Mouse (Mus musculus) liver, postnatal 0 days (tissue): ENCODE measurements at regions not wholly inside any gene's neighbourhood (a gene's known extent, or its start where the extent isn't known, plus 50 kb on each side); places are given as distances from the start of the nearest gene placed in this dataset.
"Not testable (repeated sequence)": the region's sequence is repeated elsewhere in the genome, so short reads cannot be mapped to it uniquely, and the experiment has no call there.

Experiments used
- ATAC-seq: fragments of 200-750 bp; cut with Nextera tagmentation; 2 replicates; pipeline ENCODE4 v1.8.0; 2017; ENCODE audit warnings: mild to moderate bottlenecking, moderate library complexity
- DNase-seq: peaks from one replicate; pipeline ENCODE4 v3.0.0-alpha.2; 2016
- H3K27ac ChIP-seq: fragments of 300-500 bp; sonication (generic); 2 replicates; pipeline ENCODE4 v1.5.1; 2014; ENCODE audit warnings: antibody characterized with exemption, moderate library complexity, mild to moderate bottlenecking, low read depth
- H3K27me3 ChIP-seq: fragments of 300-500 bp; sonication (generic); 2 replicates; pipeline ENCODE4 v1.6.1; 2014; ENCODE audit warnings: low read length, control low read depth, mixed read lengths; ENCODE audit not compliant: insufficient read depth
- H3K36me3 ChIP-seq: fragments of 300-500 bp; sonication (generic); replicated peaks from 2 replicates; pipeline ENCODE4 v1.6.1; 2014; ENCODE audit warnings: mild to moderate bottlenecking, control low read depth, low read length, moderate library complexity, mixed read lengths; ENCODE audit not compliant: insufficient read depth
- H3K4me1 ChIP-seq: fragments of 300-500 bp; sonication (generic); 2 replicates; pipeline ENCODE4 v1.6.1; 2014; ENCODE audit warnings: antibody characterized with exemption, mild to moderate bottlenecking, control low read depth; ENCODE audit not compliant: insufficient read depth
- H3K4me2 ChIP-seq: fragments of 300-500 bp; sonication (generic); 2 replicates; pipeline ENCODE4 v1.6.1; 2014; ENCODE audit warnings: low read depth, mild to moderate bottlenecking, low read length, moderate library complexity, mixed read lengths
- H3K4me3 ChIP-seq: fragments of 300-500 bp; sonication (generic); 2 replicates; pipeline ENCODE4 v1.5.1; 2014; ENCODE audit warnings: low read depth, low read length
- H3K9ac ChIP-seq: fragments of 300-500 bp; sonication (generic); replicated peaks from 2 replicates; pipeline ENCODE4 v1.6.1; 2014; ENCODE audit warnings: mild to moderate bottlenecking, moderate library complexity
- H3K9me3 ChIP-seq: fragments of 300-500 bp; sonication (generic); 2 replicates; pipeline ENCODE4 v1.6.1; 2016; ENCODE audit warnings: mild to moderate bottlenecking, control low read depth, low read length, mixed read lengths
- CTCF ChIP-seq: sonication (generic); IDR thresholded peaks from 2 replicates; pipeline ENCODE4 v1.5.1; 2016; ENCODE audit warnings: antibody characterized with exemption, low read depth
- EP300 ChIP-seq: IDR thresholded peaks from 2 replicates; pipeline ENCODE4 v1.6.1; 2016; ENCODE audit warnings: antibody characterized with exemption, low read depth, mild to moderate bottlenecking
- WGBS: fragments of 180-500 bp; shearing (Covaris S2); extraction: QIAGEN DNeasy Blood & Tissue Kit; methylation state at CpG from one replicate; pipeline ENCODE4 v1.1.7; 2014; ENCODE audit not compliant: insufficient replicate concordance; 5-methylcytosine and 5-hydroxymethylcytosine counted together

- H3K4me1 ChIP-seq, result no peaks in the 10 kb centered on the region
- no peak for DNase-seq
- no peak overlapping the region for H3K4me3 ChIP-seq
- no peak for ATAC-seq
- WGBS, result 57% methylated on average over 5 of the region's 5 CpGs
- H3K9ac ChIP-seq, result no peak overlapping the region
- H3K27me3 ChIP-seq, result no peaks in the 10 kb centered on the region
- no peak overlapping the region for H3K4me2 ChIP-seq
- H3K36me3 ChIP-seq, result no peaks in the 10 kb centered on the region
- H3K27ac ChIP-seq, result no peak overlapping the region
- no peaks in the 10 kb centered on the region for H3K9me3 ChIP-seq
- TF ChIP-seq CTCF (no peak), EP300 (no peak)
Observed at GRCm38 (mm10) chr7:138472371-138472770, 74.8 kb upstream of the Tcerg1l start.

GRCm38 (mm10) chr7:138469211-138469610 is 71.7 kb upstream of the Tcerg1l start:
- no peak for DNase-seq

GRCm38 (mm10) chr7:138468436-138468835 is 70.9 kb upstream of the Tcerg1l start:
- 66% methylated on average over 2 of the region's 2 CpGs for WGBS
- H3K4me3 ChIP-seq, result no peak overlapping the region
- no peak overlapping the region for H3K27ac ChIP-seq
- no peaks in the 10 kb centered on the region for H3K9me3 ChIP-seq
- no peak overlapping the region for H3K4me2 ChIP-seq
- DNase-seq (no peak), ATAC-seq (no peak)
- TF ChIP-seq CTCF, result no peak
- TF ChIP-seq EP300, result no peak
- no peak overlapping the region for H3K9ac ChIP-seq
- no peaks in the 10 kb centered on the region for H3K36me3 ChIP-seq
- H3K27me3 ChIP-seq, result no peaks in the 10 kb centered on the region
- H3K4me1 ChIP-seq, result no peaks in the 10 kb centered on the region

More at GRCm38 (mm10) chr7:138469211-138469610, 71.7 kb upstream of the Tcerg1l start:
- ATAC-seq, result no peak
- no peak overlapping the region for H3K9ac ChIP-seq
- no peak overlapping the region for H3K4me3 ChIP-seq
- H3K36me3 ChIP-seq, result no peaks in the 10 kb centered on the region
- no peaks in the 10 kb centered on the region for H3K4me1 ChIP-seq
- H3K27me3 ChIP-seq, result no peaks in the 10 kb centered on the region
- H3K9me3 ChIP-seq, result no peaks in the 10 kb centered on the region
- WGBS, result 58% methylated on average over 4 of the region's 4 CpGs
- TF ChIP-seq CTCF (no peak), EP300 (no peak)
- H3K27ac ChIP-seq, result no peak overlapping the region
- H3K4me2 ChIP-seq, result no peak overlapping the region

- Histone ChIP-seq H3K4me3 (no peak overlapping the region), H3K9me3 (no peaks in the 10 kb centered on the region), H3K4me2 (no peak overlapping the region), H3K4me1 (no peaks in the 10 kb centered on the region), H3K36me3 (no peaks in the 10 kb centered on the region), H3K9ac (no peak overlapping the region), H3K27ac (no peak overlapping the region), H3K27me3 (no peaks in the 10 kb centered on the region)
- TF ChIP-seq CTCF (no peak), EP300 (no peak)
- WGBS, result 71% methylated on average over 2 of the region's 2 CpGs
- ATAC-seq (no peak), DNase-seq (no peak)
Observed at GRCm38 (mm10) chr7:138467981-138468380, 70.5 kb upstream of the Tcerg1l start.

- TF ChIP-seq CTCF, result no peak
- no peak for TF ChIP-seq EP300
- Histone ChIP-seq H3K4me2 (no peak overlapping the region), H3K9me3 (no peaks in the 10 kb centered on the region), H3K27ac (no peak overlapping the region), H3K4me1 (no peaks in the 10 kb centered on the region), H3K27me3 (no peaks in the 10 kb centered on the region), H3K9ac (no peak overlapping the region), H3K36me3 (no peaks in the 10 kb centered on the region), H3K4me3 (no peak overlapping the region)
- WGBS, result 73% methylated on average over 1 of the region's 1 CpGs
- no peak for ATAC-seq
- DNase-seq, result no peak
Observed at GRCm38 (mm10) chr7:138467386-138467785, 69.9 kb upstream of the Tcerg1l start.

GRCm38 (mm10) chr7:138457964-138458363 is 60.4 kb upstream of the Tcerg1l start:
- H3K27me3 ChIP-seq, result no peaks in the 10 kb centered on the region
- no peak for DNase-seq
- H3K4me2 ChIP-seq, result no peak overlapping the region
- H3K27ac ChIP-seq, result no peak overlapping the region
- H3K9ac ChIP-seq, result no peak overlapping the region
- 53% methylated on average over 7 of the region's 7 CpGs for WGBS
- no peaks in the 10 kb centered on the region for H3K36me3 ChIP-seq
- no peaks in the 10 kb centered on the region for H3K4me1 ChIP-seq
- H3K4me3 ChIP-seq, result no peak overlapping the region
- no peak for ATAC-seq
- no peaks in the 10 kb centered on the region for H3K9me3 ChIP-seq
- TF ChIP-seq EP300 (no peak), CTCF (no peak)

GRCm38 (mm10) chr7:138455371-138455770 is 57.8 kb upstream of the Tcerg1l start:
- Histone ChIP-seq H3K4me2 (no peak overlapping the region), H3K9me3 (no peaks in the 10 kb centered on the region)
- WGBS, result 79% methylated on average over 3 of the region's 3 CpGs

GRCm38 (mm10) chr7:138454498-138455225 is 57.1 kb upstream of the Tcerg1l start:
- H3K4me3 ChIP-seq, H3K36me3 ChIP-seq, H3K9ac ChIP-seq, DNase-seq, H3K4me1 ChIP-seq, H3K27ac ChIP-seq, ATAC-seq, H3K4me2 ChIP-seq, H3K27me3 ChIP-seq, H3K9me3 ChIP-seq: not testable (repeated sequence)
- 53% methylated on average over 14 of the region's 14 CpGs for WGBS

More at GRCm38 (mm10) chr7:138455371-138455770, 57.8 kb upstream of the Tcerg1l start:
- Histone ChIP-seq H3K4me1 (no peaks in the 10 kb centered on the region), H3K27ac (no peak overlapping the region), H3K9ac (no peak overlapping the region), H3K36me3 (no peaks in the 10 kb centered on the region), H3K27me3 (no peaks in the 10 kb centered on the region), H3K4me3 (no peak overlapping the region)
- TF ChIP-seq CTCF, result no peak
- no peak for TF ChIP-seq EP300
- DNase-seq (no peak), ATAC-seq (no peak)
